Comparison of ENCODE assay signal across 1 mouse cellular context in the genomic region with DNA sequence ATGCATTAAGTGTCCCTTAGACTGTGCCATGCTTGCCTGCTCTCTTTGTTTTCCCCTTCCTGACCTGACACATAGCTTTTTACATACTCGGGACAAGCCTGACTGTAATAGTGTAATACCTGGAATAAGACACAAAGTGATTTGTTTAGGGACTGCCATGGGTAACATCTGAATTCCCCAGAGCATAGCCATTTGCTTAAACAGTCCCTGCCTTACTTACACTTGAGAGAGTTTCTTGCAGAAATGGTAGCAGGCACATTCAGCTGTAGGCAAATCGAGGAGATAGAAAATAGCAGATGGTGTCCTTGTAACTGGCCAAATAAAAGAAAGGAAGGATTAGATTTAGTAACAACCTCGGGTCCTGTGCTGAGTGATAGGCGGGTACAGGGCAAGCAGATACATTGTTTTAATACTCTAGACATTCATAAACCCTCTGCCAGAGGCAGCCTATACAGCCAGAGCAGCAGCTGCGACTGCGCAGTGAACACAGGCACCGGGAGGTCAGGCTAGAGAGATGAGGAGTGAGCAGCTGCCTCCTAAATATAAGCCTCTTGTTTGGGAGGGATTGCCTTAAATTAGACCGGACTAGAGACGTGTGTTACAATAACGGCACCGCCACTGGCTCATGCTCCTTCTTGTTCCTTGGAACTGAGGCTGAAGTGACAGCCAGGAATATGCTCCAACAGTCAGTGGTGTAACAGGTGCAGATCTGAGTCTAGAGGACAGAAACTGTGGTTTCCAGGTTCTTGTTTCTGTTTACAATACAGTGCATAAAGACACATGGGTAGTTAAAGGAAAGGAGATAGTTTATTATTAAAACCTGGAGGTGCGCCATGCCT.
TF ChIP-seq lines count a peak whose summit lies in the region.

No protein-coding gene starts in this region.

TF ChIP-seq in CH12.LX, 34 proteins besides CTCF, POLR2A, EP300 and RAD21 (continued from another document):
- TF ChIP-seq HCFC1 (IDR thresholded peaks at IDR 0.05; ENCODE audit: low read depth, low read length) (no peak; the same call in 1 of the 2 replicates), KAT2A (IDR thresholded peaks at IDR 0.05; ENCODE audit: insufficient replicate concordance, low read length) (0 out of 2 replicates have a peak, but pooled peaks have one; percentile 40), TBP (conservative IDR thresholded peaks at IDR 0.05; ENCODE audit: low read depth, low read length) (no peak), UBTF (IDR thresholded peaks at IDR 0.05; ENCODE audit: low read depth, low read length) (no peak), ELF1 (IDR thresholded peaks at IDR 0.05; ENCODE audit: low read depth, low read length) (0 out of 2 replicates have a peak, but pooled peaks have one; percentile 11), BHLHE40 (IDR thresholded peaks at IDR 0.05; ENCODE audit: low read depth, low read length) (peak; percentile 79), RCOR1 (conservative IDR thresholded peaks at IDR 0.05; ENCODE audit: low read depth, low read length) (0 out of 2 replicates have a peak, but pooled peaks have one; percentile 53)
TF ChIP-seq in CH12.LX: peak in this region for 18.
